Mouse (Mus musculus): ENCODE measurements around the gene Dusp3.
A peak's percentile ranks its signal among the peaks of the same experiment; 100 is the strongest.

DNA sequence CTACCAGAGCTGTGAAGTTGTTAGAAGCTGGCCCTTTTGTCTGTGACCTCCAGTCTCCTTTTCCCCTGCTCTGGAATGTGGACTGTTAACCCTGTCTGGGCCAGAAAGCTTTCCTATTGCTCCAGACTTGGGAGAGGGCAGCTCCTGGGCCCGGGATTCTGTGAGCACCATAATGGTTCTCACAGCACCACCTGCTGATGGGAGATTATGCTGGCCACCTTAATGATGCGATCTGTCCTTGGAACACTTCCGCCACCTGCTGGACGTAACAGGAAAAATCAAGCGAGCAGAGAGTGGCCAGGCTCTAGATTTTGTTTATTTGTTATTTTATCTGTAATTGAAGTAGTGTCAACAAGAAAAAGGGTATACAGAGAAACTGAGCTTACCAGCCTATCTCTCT is 18.0 kb downstream of the Dusp3 start:
- TF ChIP-seq CTCF (IDR thresholded peaks at IDR 0.05; ENCODE audit: borderline replicate concordance, insufficient read depth, low read length) (peak; percentile 97), POLR2A (IDR thresholded peaks at IDR 0.05; ENCODE audit: low read depth, low read length) (no peak)
